Mouse (Mus musculus) CH12.LX (cell line): ENCODE measurements around the gene Hps3. TPM values are rescaled to one million over a fixed set of nuclear protein-coding genes. Genes with fewer than 3 reads are reported as not detected.

Source experiments
- DNase-seq: peaks from one replicate; pipeline ENCODE4 v3.0.0-alpha.2; 2013; ENCODE audit errors: extremely low read depth
- H3K27ac ChIP-seq: 2 replicates; pipeline ENCODE4 v1.5.1; 2012; ENCODE audit warnings: low read depth, mild to moderate bottlenecking, control low read depth, moderate library complexity; ENCODE audit not compliant: insufficient read depth
- H3K27me3 ChIP-seq: replicated peaks from 2 replicates; pipeline ENCODE3; 2012; ENCODE audit warnings: inconsistent platforms
- H3K36me3 ChIP-seq, 2 experiments: replicated peaks in 1 of 2; 2 replicates each; pipeline versions ENCODE3 to v1.6.1; 2012; ENCODE audit warnings: inconsistent platforms in 1 of 2, low read length in 1 of 2, mild to moderate bottlenecking in 1 of 2, mixed read lengths in 1 of 2, moderate library complexity in 1 of 2; ENCODE audit not compliant: control insufficient read depth in 1 of 2, insufficient read depth in 1 of 2
- H3K4me1 ChIP-seq, 2 experiments: 2 replicates each; pipeline ENCODE4 v1.6.1; 2012; ENCODE audit warnings: inconsistent platforms in 1 of 2, moderate library complexity in 1 of 2; ENCODE audit not compliant: insufficient read depth in 2 of 2, control insufficient read depth in 1 of 2
- H3K4me2 ChIP-seq: 2 replicates; pipeline ENCODE4 v1.6.1; 2012; ENCODE audit warnings: low read depth, mild to moderate bottlenecking, control low read depth; ENCODE audit not compliant: poor library complexity, insufficient read depth, severe bottlenecking
- H3K4me3 ChIP-seq, 3 experiments: fragments of 150-350 bp in 1 of 3; sonication (generic) in 1 of 3; replicated peaks in 1 of 3; 2 replicates each; pipeline versions ENCODE3 to v1.5.1; 2011 to 2012; ENCODE audit warnings: low read depth in 2 of 3, low read length in 2 of 3, mild to moderate bottlenecking in 2 of 3, moderate library complexity in 2 of 3, control low read depth in 1 of 3, improper control_type of control experiment in 1 of 3, inconsistent platforms in 1 of 3, mixed read lengths in 1 of 3; ENCODE audit not compliant: poor library complexity in 1 of 3
- H3K79me2 ChIP-seq: replicated peaks from 2 replicates; pipeline ENCODE4 v1.6.1; 2012; ENCODE audit warnings: mild to moderate bottlenecking, moderate library complexity; ENCODE audit not compliant: control insufficient read depth, poor library complexity, insufficient read depth, severe bottlenecking; ENCODE audit errors: extremely low read depth
- H3K9ac ChIP-seq: 2 replicates; pipeline ENCODE4 v1.6.1; 2012; ENCODE audit warnings: low read depth, mild to moderate bottlenecking, control low read depth, moderate library complexity; ENCODE audit not compliant: insufficient read depth
- H3K9me3 ChIP-seq: replicated peaks from 2 replicates; pipeline ENCODE3; 2012; ENCODE audit warnings: low read length, inconsistent platforms, mixed read lengths
- BHLHE40 ChIP-seq: IDR thresholded peaks from 2 replicates; pipeline ENCODE4 v1.6.1; 2011; ENCODE audit warnings: mild to moderate bottlenecking, low read depth, low read length, improper control_type of control experiment
- E2F4 ChIP-seq: IDR thresholded peaks from 2 replicates; pipeline ENCODE4 v1.6.1; 2011; ENCODE audit warnings: low read depth, low read length, improper control_type of control experiment; ENCODE audit not compliant: insufficient replicate concordance
- ELF1 ChIP-seq: IDR thresholded peaks from 2 replicates; pipeline ENCODE4 v1.6.1; 2014; ENCODE audit warnings: low read depth, mild to moderate bottlenecking, inconsistent platforms, low read length, improper control_type of control experiment
- ETS1 ChIP-seq: conservative IDR thresholded peaks from 2 replicates; pipeline ENCODE4 v1.6.1; 2012; ENCODE audit warnings: low read depth, mild to moderate bottlenecking, inconsistent platforms, low read length, improper control_type of control experiment, moderate library complexity
- HCFC1 ChIP-seq: IDR thresholded peaks from 2 replicates; pipeline ENCODE4 v1.6.1; 2012; ENCODE audit warnings: low read depth, mild to moderate bottlenecking, inconsistent platforms, low read length, improper control_type of control experiment
- JUND ChIP-seq: conservative IDR thresholded peaks from 2 replicates; pipeline ENCODE4 v1.6.1; 2011; ENCODE audit warnings: low read depth, low read length, improper control_type of control experiment
- MAFK ChIP-seq: IDR thresholded peaks from 2 replicates; pipeline ENCODE4 v1.6.1; 2011; ENCODE audit warnings: low read length, improper control_type of control experiment; ENCODE audit not compliant: insufficient replicate concordance
- MAX ChIP-seq: IDR thresholded peaks from 2 replicates; pipeline ENCODE4 v1.6.1; 2011; ENCODE audit warnings: low read length, improper control_type of control experiment
- MAZ ChIP-seq: IDR thresholded peaks from 2 replicates; pipeline ENCODE4 v1.6.1; 2012; ENCODE audit warnings: low read depth, mild to moderate bottlenecking, inconsistent platforms, low read length, improper control_type of control experiment, moderate library complexity
- POLR2A ChIP-seq: IDR thresholded peaks from 2 replicates; pipeline ENCODE4 v1.6.1; 2011; ENCODE audit warnings: low read depth, mild to moderate bottlenecking, improper control_type of control experiment, low read length
- SMC3 ChIP-seq: IDR thresholded peaks from 2 replicates; pipeline ENCODE4 v1.6.1; 2011; ENCODE audit warnings: low read depth, low read length, improper control_type of control experiment
- TBP ChIP-seq: conservative IDR thresholded peaks from 2 replicates; pipeline ENCODE4 v1.6.1; 2011; ENCODE audit warnings: low read depth, low read length, improper control_type of control experiment
- TCF12 ChIP-seq: IDR thresholded peaks from 2 replicates; pipeline ENCODE4 v1.6.1; 2014; ENCODE audit warnings: low read depth, mild to moderate bottlenecking, inconsistent platforms, low read length, improper control_type of control experiment
- USF1 ChIP-seq: IDR thresholded peaks from 2 replicates; pipeline ENCODE4 v1.6.1; 2014; ENCODE audit warnings: low read depth, mild to moderate bottlenecking, inconsistent platforms, low read length, improper control_type of control experiment
- USF2 ChIP-seq: conservative IDR thresholded peaks from 2 replicates; pipeline ENCODE4 v1.6.1; 2011; ENCODE audit warnings: low read depth, low read length, improper control_type of control experiment
- ZC3H11A ChIP-seq: IDR thresholded peaks from 2 replicates; pipeline ENCODE4 v1.6.1; 2012; ENCODE audit warnings: low read depth, mild to moderate bottlenecking, inconsistent platforms, low read length, improper control_type of control experiment
- ZKSCAN1 ChIP-seq: IDR thresholded peaks from 2 replicates; pipeline ENCODE4 v1.6.1; 2012; ENCODE audit warnings: low read depth, inconsistent platforms, low read length, improper control_type of control experiment, borderline replicate concordance
- ZNF384 ChIP-seq: IDR thresholded peaks from 2 replicates; pipeline ENCODE4 v1.6.1; 2012; ENCODE audit warnings: low read depth, low read length, improper control_type of control experiment, inconsistent platforms
- dilution Hi-C: fragments of 300-500 bp; cut with MboI; formaldehyde crosslinking; loops from 2 replicates; pipeline ENCODE4 v1.14.3; 2020; ENCODE audit warnings: low sequenced_read_pairs; ENCODE audit not compliant: extremely low pct_unique_long_range_greater_than_20kb, extremely low pct_ligation_motif_present
- in situ Hi-C: fragments of 300-500 bp; cut with MboI; formaldehyde crosslinking; loops from 3 replicates; pipeline ENCODE4 v1.14.3; 2019; ENCODE audit warnings: low sequenced_read_pairs, low pct_ligation_motif_present, low pct_unique_long_range_greater_than_20kb, mixed read lengths
- polyA plus RNA-seq: library from polyadenylated mRNA; unstranded; fragments of >175 nt; gene quantifications from 2 replicates; pipeline ENCODE4 v1.2.1, GENCODE M21; 2012; ENCODE audit warnings: low read depth; ENCODE audit not compliant: insufficient read length
- total RNA-seq, 2 experiments: library from RNA; depleted of rRNA; stranded (reverse); fragments of 300-350 nt in 1 of 2; fragments of >200 nt in 1 of 2; gene quantifications; 2 replicates each; pipeline ENCODE4 v1.2.3; 2012 to 2014

Hps3 gene
- total and polyA plus RNA-seq, 3 experiments: 18.2 to 37.3 (median 31.8) TPM

DNA sequence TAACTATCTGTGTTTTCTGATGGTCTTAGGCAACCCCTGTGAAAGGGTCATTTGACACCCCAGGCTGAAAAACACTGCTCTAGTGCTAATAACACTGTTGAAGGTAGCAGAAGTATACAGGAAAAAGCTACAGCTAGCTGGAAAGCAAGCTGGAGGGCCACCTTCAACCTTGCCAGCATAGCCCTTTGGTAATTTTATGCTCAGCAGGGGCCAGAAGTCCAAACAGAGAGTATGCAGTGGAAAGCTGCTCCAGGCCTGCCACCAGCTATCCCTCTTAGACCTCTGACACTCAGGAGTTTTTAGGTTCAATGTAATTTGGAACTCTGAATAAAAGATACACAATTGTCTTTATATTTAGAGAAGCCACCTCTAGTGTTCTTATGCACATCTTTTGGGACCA lies 52.3 kb downstream of the Hps3 start:
- Histone ChIP-seq H3K4me1 (peaks cover 9 to 28% of the 10 kb centered on the region in 2 experiments), H3K36me3 (no peaks in the 10 kb centered on the region), H3K9me3 (no peaks in the 10 kb centered on the region), H3K27me3 (no peaks in the 10 kb centered on the region), H3K27ac (no peak overlapping the region), H3K79me2 (no peaks in the 10 kb centered on the region), H3K4me3 (no peak overlapping the region), H3K9ac (no peak overlapping the region), H3K4me2 (no peak overlapping the region)
- no peak for DNase-seq
- TF ChIP-seq ELF1: no peak
- TF ChIP-seq ZC3H11A: no peak
- TF ChIP-seq SMC3: no peak
- TF ChIP-seq MAX: no peak
- no peak for TF ChIP-seq JUND
- TF ChIP-seq POLR2A: no peak
- no peak for TF ChIP-seq HCFC1
- no peak for TF ChIP-seq TBP
- no peak for TF ChIP-seq ZNF384
- no peak for TF ChIP-seq BHLHE40
- TF ChIP-seq ZKSCAN1: no peak
- no peak for TF ChIP-seq E2F4
- TF ChIP-seq MAZ: no peak
- TF ChIP-seq ETS1: no peak
- no peak for TF ChIP-seq TCF12
- TF ChIP-seq USF2: no peak
- in situ Hi-C loops (no loop called here), dilution Hi-C loops (no loop called here)

DNA sequence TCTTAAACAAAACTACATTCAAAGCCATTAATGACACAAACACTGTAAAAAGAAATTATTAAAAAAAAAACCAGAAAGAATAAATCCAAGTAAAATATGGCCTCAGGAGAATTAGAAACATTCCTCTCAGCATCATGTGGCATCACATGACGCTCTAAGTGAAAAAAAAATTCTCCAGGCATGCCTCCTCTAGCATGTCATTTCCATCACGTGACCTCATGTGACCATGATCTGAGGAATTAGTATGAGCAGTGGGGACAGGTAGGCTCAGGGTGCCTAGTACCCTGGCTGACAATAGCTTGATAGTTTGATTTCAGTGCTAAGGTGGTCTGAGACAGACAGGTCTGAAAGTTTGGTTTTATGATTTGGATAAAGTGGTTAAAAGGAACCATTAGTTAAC lies 54.0 kb downstream of the Hps3 start:
- Histone ChIP-seq H3K27ac (no peak overlapping the region), H3K9ac (no peak overlapping the region), H3K4me1 (peaks cover 0 to 17% of the 10 kb centered on the region in 2 experiments; a peak in 2 of 4 replicates), H3K36me3 (no peaks in the 10 kb centered on the region), H3K27me3 (no peaks in the 10 kb centered on the region), H3K4me3 (no peak overlapping the region), H3K4me2 (no peak overlapping the region), H3K79me2 (no peaks in the 10 kb centered on the region), H3K9me3 (no peaks in the 10 kb centered on the region)
- TF ChIP-seq TBP (no peak), MAFK (no peak), USF1 (peak; percentile 26), USF2 (peak; percentile 42), BHLHE40 (peak; percentile 51; the same call in 1 of the 2 replicates)
- DNase-seq: no peak
- in situ Hi-C loops: no loop called here
- dilution Hi-C loops: no loop called here
